In the genomic region with DNA sequence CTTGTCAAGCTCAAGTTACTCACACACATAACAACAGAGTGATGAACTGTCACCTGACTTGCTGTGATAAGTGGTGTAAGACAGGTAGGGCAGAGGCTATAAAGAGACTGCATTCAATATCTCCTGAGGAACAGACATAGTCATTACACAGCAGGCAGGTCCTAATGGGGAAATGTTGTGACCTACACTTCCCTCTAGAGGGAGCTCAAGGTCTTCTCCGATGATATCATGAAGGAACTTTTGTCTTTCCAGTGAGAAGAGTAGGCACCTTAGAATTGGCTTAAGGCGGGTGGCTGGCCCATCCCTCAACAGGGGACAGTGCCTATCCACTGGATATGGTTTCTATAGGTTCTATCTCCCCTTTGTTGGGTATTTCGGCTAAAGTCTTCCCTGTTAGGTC, we compare ENCODE assay signal across 8 mouse cellular contexts. TPM values are rescaled to one million over a fixed set of nuclear protein-coding genes. Genes with fewer than 3 reads are reported as not detected.
DNase-seq lines count a peak whose midpoint lies in the region; ATAC-seq and TF ChIP-seq lines count a peak whose summit lies in the region.

No protein-coding gene starts in this region.

- WGBS in liver, embryonic 16.5 days (ENCODE audit: insufficient replicate concordance): 5% methylated on average over 3 of the region's 3 CpGs
- 24% methylated on average over 3 of the region's 3 CpGs for WGBS in neural tube, embryonic 14.5 days

- H3K4me3 ChIP-seq in ES-E14 (ENCODE audit: insufficient read depth in 1 of 2, low read depth in 1 of 2, low read length in 2 of 2, poor library complexity in 1 of 2, severe bottlenecking in 1 of 2): no peak overlapping the region
- no peak overlapping the region for H3K4me3 ChIP-seq in liver, embryonic 16.5 days (ENCODE audit: low read depth, low read length)
- H3K4me3 ChIP-seq in neural tube, embryonic 14.5 days (ENCODE audit: low read depth, low read length): no peak overlapping the region

- H3K27ac ChIP-seq in ES-E14 (ENCODE audit: insufficient read depth, low read depth, low read length, poor library complexity, severe bottlenecking): no peak overlapping the region
- H3K27ac ChIP-seq in liver, embryonic 16.5 days (ENCODE audit: low read length): no peak overlapping the region
- H3K27ac ChIP-seq in neural tube, embryonic 14.5 days (ENCODE audit: low read depth, low read length): no peak overlapping the region

- no peaks in the 10 kb centered on the region for H3K4me1 ChIP-seq in ES-E14 (ENCODE audit: control insufficient read depth in 2 of 2, insufficient read depth in 2 of 2, low read length in 2 of 2, poor library complexity in 1 of 2)
- H3K4me1 ChIP-seq in liver, embryonic 16.5 days (ENCODE audit: control insufficient read depth, low read depth, low read length): no peaks in the 10 kb centered on the region
- no peaks in the 10 kb centered on the region for H3K4me1 ChIP-seq in neural tube, embryonic 14.5 days (ENCODE audit: control insufficient read depth, insufficient read depth, low read length)

- 0 out of 2 replicates have a peak, but pooled peaks have one; percentile 35 for ATAC-seq in liver, embryonic 16.5 days (ENCODE audit: low read depth)
- ATAC-seq in neural tube, embryonic 14.5 days (ENCODE audit: low read depth): peak; percentile 89

- no peak overlapping the region for H3K9ac ChIP-seq in ES-E14 (ENCODE audit: insufficient read depth, low read depth, low read length, poor library complexity, severe bottlenecking)
- no peak overlapping the region for H3K9ac ChIP-seq in liver, embryonic 16.5 days (ENCODE audit: low read depth, low read length)
- no peak overlapping the region for H3K9ac ChIP-seq in neural tube, embryonic 14.5 days (replicated peaks; ENCODE audit: low read depth, low read length)

- no peak overlapping the region for H3K4me2 ChIP-seq in liver, embryonic 16.5 days (ENCODE audit: low read depth, low read length)
- no peak overlapping the region for H3K4me2 ChIP-seq in neural tube, embryonic 14.5 days (ENCODE audit: low read depth, low read length)

- H3K36me3 ChIP-seq in ES-E14 (ENCODE audit: control insufficient read depth, insufficient read depth, low read length, poor library complexity, severe bottlenecking): no peaks in the 10 kb centered on the region
- H3K36me3 ChIP-seq in liver, embryonic 16.5 days (ENCODE audit: control insufficient read depth, insufficient read depth): no peaks in the 10 kb centered on the region
- no peaks in the 10 kb centered on the region for H3K36me3 ChIP-seq in neural tube, embryonic 14.5 days (ENCODE audit: control insufficient read depth, insufficient read depth, low read length)

- in situ Hi-C loops in ES-E14 (cut with MboI; ENCODE audit: low sequenced_read_pairs in 2 of 2, unreplicated experiment in 2 of 2): loop anchor here in 1 of 2 experiments (10.0 kb wide), 1 partner anchor 57 kb away; no protein-coding TSS in a partner anchor

- H3K27me3 ChIP-seq in liver, embryonic 16.5 days (ENCODE audit: control insufficient read depth, insufficient read depth, low read depth, low read length): no peaks in the 10 kb centered on the region
- no peaks in the 10 kb centered on the region for H3K27me3 ChIP-seq in neural tube, embryonic 14.5 days (ENCODE audit: control insufficient read depth, insufficient read depth, low read length)

- peak; percentile 54 for DNase-seq in ES-E14 (ENCODE audit: low read depth, low spot score)
- DNase-seq in brain, adult 2 months (ENCODE audit: low read depth, low spot score): peak; percentile 90
- peak; percentile 30 for DNase-seq in fibroblast of lung, adult 2 months (ENCODE audit: low read depth)
- DNase-seq in heart, postnatal 4 days: peak; percentile 72
- DNase-seq in layer of hippocampus, adult 11-12 months (ENCODE audit: low spot score): peak; percentile 85
- DNase-seq in thymus, postnatal 36 days: peak; percentile 3 to 18

- no peaks in the 10 kb centered on the region for H3K9me3 ChIP-seq in ES-E14 (ENCODE audit: control insufficient read depth, insufficient read depth, low read depth, low read length)
- H3K9me3 ChIP-seq in liver, embryonic 16.5 days (replicated peaks; ENCODE audit: control insufficient read depth, low read length): no peaks in the 10 kb centered on the region
- no peaks in the 10 kb centered on the region for H3K9me3 ChIP-seq in neural tube, embryonic 14.5 days (ENCODE audit: control insufficient read depth, low read length)

TF ChIP-seq in ES-E14, 5 proteins besides CTCF, POLR2A, EP300 and RAD21:
- TF ChIP-seq MAFK (IDR thresholded peaks at IDR 0.05; ENCODE audit: insufficient read depth, low read depth, low read length): no peak
- peak; percentile 9; the same call in 1 of the 2 replicates for TF ChIP-seq ZC3H11A (IDR thresholded peaks at IDR 0.05; ENCODE audit: borderline replicate concordance, low read depth, low read length)
TF ChIP-seq in ES-E14: peak in this region for 1.

RNA-seq across cellular contexts. Expression of gene Aldob, which starts 18.3 kb away (rescaled TPM):
- total RNA-seq in ES-E14 (2012; rRNA removed): not detected in 2 replicates
- under 1 TPM; 0.17 to 0.20 TPM for total RNA-seq in heart, postnatal 4 days (2021)
- 479 and 529 TPM in 2 replicates for polyA plus RNA-seq in liver, embryonic 16.5 days (2015; fragmentation: Nextera tagmentation; extraction: Ambion mirVana)
- 0.45 and 0.91 TPM in 2 replicates for polyA plus RNA-seq in neural tube, embryonic 14.5 days (2014; fragmentation: Nextera tagmentation; extraction: Ambion mirVana)

RNA-seq across cellular contexts. Expression of gene Tmem246, which starts 30.1 kb away (rescaled TPM):
- 2.3 and 2.7 TPM in 2 replicates for total RNA-seq in ES-E14 (2012; rRNA removed)
- 10 to 100 TPM; 44.3 to 48.3 TPM for total RNA-seq in heart, postnatal 4 days (2021)
- 5.6 and 6.1 TPM in 2 replicates for polyA plus RNA-seq in liver, embryonic 16.5 days (2015; fragmentation: Nextera tagmentation; extraction: Ambion mirVana)
- polyA plus RNA-seq in neural tube, embryonic 14.5 days (2014; fragmentation: Nextera tagmentation; extraction: Ambion mirVana): 111 and 138 TPM in 2 replicates

RNA-seq across cellular contexts. Expression of gene Zfp189, which starts 46.6 kb away (rescaled TPM):
- 2.6 and 4.3 TPM in 2 replicates for total RNA-seq in ES-E14 (2012; rRNA removed)
- 1 to 10 TPM; 5.6 to 6.6 TPM for total RNA-seq in heart, postnatal 4 days (2021)
- polyA plus RNA-seq in liver, embryonic 16.5 days (2015; fragmentation: Nextera tagmentation; extraction: Ambion mirVana): 3.5 and 3.8 TPM in 2 replicates
- polyA plus RNA-seq in neural tube, embryonic 14.5 days (2014; fragmentation: Nextera tagmentation; extraction: Ambion mirVana): 13.0 and 14.5 TPM in 2 replicates

RNA-seq across cellular contexts. Expression of gene Mrpl50, which starts 46.7 kb away (rescaled TPM):
- total RNA-seq in ES-E14 (2012; rRNA removed): 16.3 and 26.4 TPM in 2 replicates
- 10 to 100 TPM; 36.3 to 37.0 TPM for total RNA-seq in heart, postnatal 4 days (2021)
- 54.4 and 56.9 TPM in 2 replicates for polyA plus RNA-seq in liver, embryonic 16.5 days (2015; fragmentation: Nextera tagmentation; extraction: Ambion mirVana)
- 79.1 and 83.1 TPM in 2 replicates for polyA plus RNA-seq in neural tube, embryonic 14.5 days (2014; fragmentation: Nextera tagmentation; extraction: Ambion mirVana)

Comparison
In these comparisons a context has a peak if more than half of its experiments do, and no peak if none do; other contexts are left out.
1. DNase-seq: peak in every context shown above with its lines; median percentile 90 in brain, adult 2 months; 85 in layer of hippocampus, adult 11-12 months; 72 in heart, postnatal 4 days; 54 in ES-E14; 30 in fibroblast of lung, adult 2 months; 10 in thymus, postnatal 36 days.
2. RNA of gene Tmem246, which starts 30.1 kb away (total RNA-seq): 44.3 to 48.3 TPM in heart, postnatal 4 days; 2.3 to 2.7 TPM in ES-E14; every median in the first group is over 10 times any median in the second.